Mouse (Mus musculus): ENCODE data around the gene Syt7. TPM values are rescaled to one million over a fixed set of nuclear protein-coding genes. Genes with fewer than 3 reads are reported as not detected.

The Syt7 gene
- polyA plus RNA-seq, 1 experiment from 2014 or later: 1.4 TPM

DNA sequence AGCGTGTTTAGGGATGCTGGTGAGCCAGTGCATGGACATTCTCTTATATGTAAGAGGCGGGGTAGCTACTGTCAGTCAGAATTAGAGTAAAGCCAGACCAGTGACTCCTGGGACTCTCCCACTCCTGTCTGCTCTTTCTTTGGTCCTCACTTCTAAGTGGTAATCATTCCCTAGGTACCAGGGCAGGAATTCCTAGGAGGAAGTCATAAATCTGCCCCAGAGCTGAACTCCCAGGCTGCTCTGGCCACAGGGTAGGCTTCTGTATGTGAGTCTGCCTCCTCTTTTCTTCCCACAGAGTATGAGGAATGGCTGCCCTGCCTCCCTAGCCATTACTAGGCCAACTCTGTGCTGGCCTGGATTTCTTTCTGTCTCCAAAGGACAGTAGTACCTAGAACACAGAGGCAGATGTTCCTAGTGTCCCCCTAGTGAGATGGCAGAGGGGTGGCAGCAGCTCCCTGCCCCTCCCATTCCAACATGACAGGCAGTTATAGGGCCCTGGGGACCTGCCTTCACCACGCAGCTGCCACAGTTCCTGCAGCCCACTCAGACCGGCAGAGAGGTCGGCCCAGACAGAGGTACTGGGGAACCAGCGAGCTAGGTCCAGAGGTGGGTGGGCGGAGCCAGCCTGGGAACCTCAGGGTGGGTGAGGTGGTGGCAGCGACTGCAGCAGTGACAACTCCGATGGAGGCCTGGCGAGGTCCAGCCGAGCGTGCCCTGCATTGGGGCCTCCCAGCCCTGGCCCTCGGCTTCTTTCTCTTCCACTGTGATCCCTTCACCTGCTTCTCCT, 36.8 kb downstream of the Syt7 start:
- Histone ChIP-seq H3K36me3 (ENCODE audit: control insufficient read depth, insufficient read depth, low read length) (no peaks in the 10 kb centered on the region), H3K4me1 (replicated peaks; ENCODE audit: control insufficient read depth, insufficient read depth, low read length) (peaks cover 5% of the 10 kb centered on the region; the same call in 1 of the 2 replicates), H3K27ac (ENCODE audit: low read depth, low read length) (no peak overlapping the region), H3K4me2 (no peak overlapping the region), H3K9me3 (ENCODE audit: control insufficient read depth, low read length) (no peaks in the 10 kb centered on the region), H3K27me3 (replicated peaks; ENCODE audit: control insufficient read depth, insufficient read depth, low read length) (peaks cover 44% of the 10 kb centered on the region), H3K9ac (ENCODE audit: low read depth, low read length) (no peak overlapping the region), H3K4me3 (ENCODE audit: low read depth, low read length) (no peak overlapping the region)
- WGBS: 47% methylated on average over 13 of the region's 13 CpGs
- ATAC-seq (replicated peaks; ENCODE audit: low FRiP score) (no peak), DNase-seq (ENCODE audit: low spot score) (no peak)

DNA sequence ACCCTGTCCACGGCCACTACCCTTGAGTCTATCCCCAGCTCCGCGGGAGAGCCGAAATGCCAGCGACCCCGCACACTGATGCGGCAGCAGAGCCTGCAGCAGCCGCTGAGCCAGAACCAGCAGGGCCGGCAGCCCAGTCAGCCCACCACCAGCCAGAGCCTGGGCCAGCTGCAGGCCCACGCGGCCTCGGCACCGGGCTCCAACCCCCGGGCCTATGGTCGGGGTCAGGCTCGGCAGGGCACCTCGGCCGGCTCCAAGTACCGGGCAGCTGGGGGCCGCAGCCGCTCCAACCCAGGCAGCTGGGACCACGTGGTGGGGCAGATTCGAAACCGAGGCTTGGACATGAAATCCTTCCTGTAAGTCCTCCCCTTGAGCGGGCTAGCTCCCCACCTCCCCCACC, 37.4 kb downstream of the Syt7 start:
- ATAC-seq (replicated peaks; ENCODE audit: low FRiP score): no peak
- DNase-seq (ENCODE audit: low spot score): no peak
- H3K9me3 ChIP-seq (ENCODE audit: control insufficient read depth, low read length): no peaks in the 10 kb centered on the region
- H3K27me3 ChIP-seq (replicated peaks; ENCODE audit: control insufficient read depth, insufficient read depth, low read length): peaks cover 38% of the 10 kb centered on the region
- peaks cover 6% of the 10 kb centered on the region; the same call in 1 of the 2 replicates for H3K4me1 ChIP-seq (replicated peaks; ENCODE audit: control insufficient read depth, insufficient read depth, low read length)
- H3K4me3 ChIP-seq (ENCODE audit: low read depth, low read length): no peak overlapping the region
- H3K36me3 ChIP-seq (ENCODE audit: control insufficient read depth, insufficient read depth, low read length): no peaks in the 10 kb centered on the region
- WGBS: 39% methylated on average over 25 of the region's 25 CpGs
- no peak overlapping the region for H3K4me2 ChIP-seq
- no peak overlapping the region for H3K9ac ChIP-seq (ENCODE audit: low read depth, low read length)
- no peak overlapping the region for H3K27ac ChIP-seq (ENCODE audit: low read depth, low read length)

DNA sequence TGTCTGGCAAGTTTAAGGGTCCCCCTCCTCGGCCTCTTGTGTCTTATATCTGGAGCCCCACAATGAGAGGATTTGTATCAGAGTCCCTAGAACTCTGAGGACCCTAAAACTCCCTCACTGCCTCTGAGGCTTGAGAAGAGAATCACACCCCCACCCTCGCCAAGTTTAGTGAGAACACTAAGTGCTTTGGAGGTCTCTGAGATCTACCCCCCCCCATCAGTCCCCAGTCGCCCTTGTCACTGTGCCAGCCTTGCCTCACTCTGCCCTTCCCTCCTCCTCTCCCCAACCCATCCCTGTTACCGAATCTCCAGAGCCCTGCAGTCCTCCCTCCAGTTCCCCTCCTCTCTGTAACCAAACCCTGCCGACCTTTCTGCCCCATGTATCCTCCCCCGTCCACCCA, 37.9 kb downstream of the Syt7 start:
- no peak overlapping the region for H3K27ac ChIP-seq (ENCODE audit: low read depth, low read length)
- H3K4me3 ChIP-seq (ENCODE audit: low read depth, low read length): no peak overlapping the region
- no peaks in the 10 kb centered on the region for H3K9me3 ChIP-seq (ENCODE audit: control insufficient read depth, low read length)
- peaks cover 11% of the 10 kb centered on the region; the same call in 1 of the 2 replicates for H3K4me1 ChIP-seq (replicated peaks; ENCODE audit: control insufficient read depth, insufficient read depth, low read length)
- ATAC-seq (replicated peaks; ENCODE audit: low FRiP score): no peak
- H3K9ac ChIP-seq (ENCODE audit: low read depth, low read length): no peak overlapping the region
- peaks cover 33% of the 10 kb centered on the region for H3K27me3 ChIP-seq (replicated peaks; ENCODE audit: control insufficient read depth, insufficient read depth, low read length)
- no peak for DNase-seq (ENCODE audit: low spot score)
- H3K36me3 ChIP-seq (ENCODE audit: control insufficient read depth, insufficient read depth, low read length): no peaks in the 10 kb centered on the region
- H3K4me2 ChIP-seq: no peak overlapping the region
- WGBS: 52% methylated on average over 6 of the region's 6 CpGs

DNA sequence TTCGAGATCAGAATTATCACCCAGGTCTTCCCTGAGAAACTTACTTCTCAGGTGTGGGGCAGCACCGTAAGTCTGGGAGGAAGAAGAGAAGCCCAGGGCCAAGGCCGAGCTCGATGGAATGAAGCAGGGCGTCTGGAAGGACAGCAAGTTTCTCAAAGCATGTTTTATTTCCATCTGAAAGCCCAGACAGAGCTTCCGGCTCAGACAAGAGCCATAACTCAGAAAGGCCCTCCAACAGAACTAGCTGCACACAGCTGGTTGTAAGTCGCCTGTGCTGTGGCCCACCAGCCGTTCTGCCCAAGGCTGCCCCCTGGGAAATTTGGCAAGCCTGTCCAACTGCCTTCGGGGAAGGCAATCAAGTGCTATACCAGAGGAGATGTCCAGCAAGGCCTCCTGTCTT, 38.5 kb downstream of the Syt7 start:
- Histone ChIP-seq H3K27me3 (replicated peaks; ENCODE audit: control insufficient read depth, insufficient read depth, low read length) (peaks cover 27% of the 10 kb centered on the region), H3K4me3 (ENCODE audit: low read depth, low read length) (no peak overlapping the region), H3K4me2 (no peak overlapping the region), H3K36me3 (ENCODE audit: control insufficient read depth, insufficient read depth, low read length) (no peaks in the 10 kb centered on the region), H3K4me1 (replicated peaks; ENCODE audit: control insufficient read depth, insufficient read depth, low read length) (peaks cover 11% of the 10 kb centered on the region; the same call in 1 of the 2 replicates), H3K9me3 (ENCODE audit: control insufficient read depth, low read length) (no peaks in the 10 kb centered on the region), H3K9ac (ENCODE audit: low read depth, low read length) (no peak overlapping the region), H3K27ac (ENCODE audit: low read depth, low read length) (no peak overlapping the region)
- no peak for ATAC-seq (replicated peaks; ENCODE audit: low FRiP score)
- no peak for DNase-seq (ENCODE audit: low spot score)
- WGBS: 71% methylated on average over 9 of the region's 9 CpGs

DNA sequence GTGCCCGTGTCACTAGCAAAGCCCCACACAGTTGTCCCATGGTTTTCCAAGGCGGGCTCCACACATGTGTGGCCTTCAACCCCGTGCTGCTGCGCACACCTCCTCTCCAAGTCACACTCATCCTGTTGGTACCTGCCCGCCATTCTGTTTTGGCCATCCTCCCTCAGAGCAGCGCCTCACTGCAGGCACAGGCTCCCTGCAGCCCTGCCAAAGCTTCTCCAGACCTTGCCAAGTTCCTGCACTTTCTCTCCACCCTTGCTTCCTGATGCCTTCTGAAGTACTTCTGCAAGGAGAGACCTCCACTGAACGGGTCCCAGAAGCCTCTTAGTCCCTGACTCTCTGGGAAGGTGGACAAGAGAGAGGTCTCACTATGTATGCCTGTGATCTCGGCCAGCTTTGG, 40.5 kb downstream of the Syt7 start:
- WGBS: 79% methylated on average over 8 of the region's 8 CpGs
- Histone ChIP-seq H3K9ac (ENCODE audit: low read depth, low read length) (no peak overlapping the region), H3K27me3 (replicated peaks; ENCODE audit: control insufficient read depth, insufficient read depth, low read length) (peaks cover 20% of the 10 kb centered on the region), H3K36me3 (ENCODE audit: control insufficient read depth, insufficient read depth, low read length) (no peaks in the 10 kb centered on the region), H3K27ac (ENCODE audit: low read depth, low read length) (no peak overlapping the region), H3K4me2 (no peak overlapping the region), H3K4me1 (replicated peaks; ENCODE audit: control insufficient read depth, insufficient read depth, low read length) (peaks cover 6% of the 10 kb centered on the region; the same call in 1 of the 2 replicates), H3K4me3 (ENCODE audit: low read depth, low read length) (no peak overlapping the region), H3K9me3 (ENCODE audit: control insufficient read depth, low read length) (no peaks in the 10 kb centered on the region)
- ATAC-seq (replicated peaks; ENCODE audit: low FRiP score) (no peak), DNase-seq (ENCODE audit: low spot score) (no peak)

DNA sequence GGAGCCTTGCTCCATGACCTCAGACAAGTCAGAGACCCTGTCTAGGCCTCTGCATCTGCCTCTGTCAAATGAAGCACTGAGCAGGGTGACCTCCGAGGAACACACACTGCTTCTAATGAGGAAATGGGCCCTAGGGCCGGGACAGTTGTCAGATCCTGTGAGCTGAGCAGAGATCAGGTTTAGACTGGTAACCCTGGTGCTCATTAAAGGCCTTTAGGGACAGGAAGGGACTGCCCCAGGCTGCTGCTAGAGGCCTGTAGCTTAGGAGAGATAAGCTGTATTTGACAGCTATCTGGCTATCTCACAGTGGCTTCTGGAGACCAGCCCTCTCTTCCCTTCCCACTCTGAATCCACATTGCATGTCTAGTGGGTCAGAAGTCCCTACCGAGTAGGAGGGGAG, 42.5 kb downstream of the Syt7 start:
- H3K9me3 ChIP-seq (ENCODE audit: control insufficient read depth, low read length): no peaks in the 10 kb centered on the region
- DNase-seq (ENCODE audit: low spot score): no peak
- peaks cover 6% of the 10 kb centered on the region; the same call in 1 of the 2 replicates for H3K4me1 ChIP-seq (replicated peaks; ENCODE audit: control insufficient read depth, insufficient read depth, low read length)
- no peak overlapping the region for H3K4me2 ChIP-seq
- H3K27ac ChIP-seq (ENCODE audit: low read depth, low read length): no peak overlapping the region
- peaks cover 10% of the 10 kb centered on the region for H3K27me3 ChIP-seq (replicated peaks; ENCODE audit: control insufficient read depth, insufficient read depth, low read length)
- no peak overlapping the region for H3K9ac ChIP-seq (ENCODE audit: low read depth, low read length)
- H3K36me3 ChIP-seq (ENCODE audit: control insufficient read depth, insufficient read depth, low read length): no peaks in the 10 kb centered on the region
- 7% methylated on average over 3 of the region's 3 CpGs for WGBS
- no peak overlapping the region for H3K4me3 ChIP-seq (ENCODE audit: low read depth, low read length)
- peak; percentile 81 for ATAC-seq (replicated peaks; ENCODE audit: low FRiP score)

DNA sequence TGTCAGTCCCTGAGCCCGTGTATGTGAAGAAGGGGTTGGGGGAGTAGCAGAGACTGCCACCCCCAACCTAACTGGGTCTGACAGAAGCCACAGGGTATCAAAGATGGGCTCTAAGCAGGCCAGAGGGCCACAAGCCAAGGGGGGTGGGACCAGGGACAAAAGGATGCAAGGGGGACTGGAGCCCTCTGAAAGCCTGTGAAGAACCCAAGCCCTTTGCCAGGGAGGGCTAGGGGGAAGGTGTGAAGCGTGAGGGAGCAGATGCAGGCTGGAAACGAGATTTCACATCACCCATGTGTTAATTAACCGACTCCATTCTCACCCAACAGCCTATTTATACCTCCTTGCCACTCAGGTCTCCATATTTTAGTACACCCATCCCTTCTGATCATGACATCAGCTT, 43.0 kb downstream of the Syt7 start:
- Histone ChIP-seq H3K27ac (ENCODE audit: low read depth, low read length) (no peak overlapping the region), H3K27me3 (replicated peaks; ENCODE audit: control insufficient read depth, insufficient read depth, low read length) (peaks cover 8% of the 10 kb centered on the region; the same call in 1 of the 2 replicates), H3K4me2 (no peak overlapping the region), H3K4me1 (replicated peaks; ENCODE audit: control insufficient read depth, insufficient read depth, low read length) (peaks cover 6% of the 10 kb centered on the region; the same call in 1 of the 2 replicates), H3K36me3 (ENCODE audit: control insufficient read depth, insufficient read depth, low read length) (no peaks in the 10 kb centered on the region), H3K9ac (ENCODE audit: low read depth, low read length) (no peak overlapping the region), H3K9me3 (ENCODE audit: control insufficient read depth, low read length) (no peaks in the 10 kb centered on the region), H3K4me3 (ENCODE audit: low read depth, low read length) (no peak overlapping the region)
- DNase-seq (ENCODE audit: low spot score) (no peak), ATAC-seq (replicated peaks; ENCODE audit: low FRiP score) (no peak)
- WGBS: 42% methylated on average over 4 of the region's 4 CpGs

DNA sequence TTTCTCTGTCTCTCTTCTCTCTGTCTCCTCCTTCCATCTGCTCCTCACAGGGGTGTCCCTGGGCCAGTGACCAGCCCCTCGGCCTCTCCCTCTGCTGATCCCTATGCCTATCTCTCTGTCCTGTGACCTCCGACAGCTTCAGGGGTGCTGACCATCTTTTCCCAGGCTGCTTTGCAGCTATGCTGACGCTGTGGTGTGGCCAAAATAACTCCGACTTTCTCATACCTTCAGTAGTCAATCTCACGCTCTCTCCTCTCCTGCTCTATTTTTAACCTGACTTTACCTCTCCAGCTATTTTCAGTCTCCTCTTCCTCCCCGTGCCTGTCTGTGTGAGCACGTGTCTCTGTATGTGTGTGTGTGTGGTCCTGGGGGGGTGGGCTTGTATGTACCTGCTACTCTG, 44.3 kb downstream of the Syt7 start:
- DNase-seq (ENCODE audit: low spot score) (no peak), ATAC-seq (replicated peaks; ENCODE audit: low FRiP score) (no peak)
- no peak overlapping the region for H3K4me3 ChIP-seq (ENCODE audit: low read depth, low read length)
- H3K4me1 ChIP-seq (replicated peaks; ENCODE audit: control insufficient read depth, insufficient read depth, low read length): peaks cover 6% of the 10 kb centered on the region; the same call in 1 of the 2 replicates
- H3K4me2 ChIP-seq: no peak overlapping the region
- peaks cover 11% of the 10 kb centered on the region; the same call in 1 of the 2 replicates for H3K27me3 ChIP-seq (replicated peaks; ENCODE audit: control insufficient read depth, insufficient read depth, low read length)
- 64% methylated on average over 7 of the region's 7 CpGs for WGBS
- H3K36me3 ChIP-seq (ENCODE audit: control insufficient read depth, insufficient read depth, low read length): no peaks in the 10 kb centered on the region
- H3K27ac ChIP-seq (ENCODE audit: low read depth, low read length): no peak overlapping the region
- H3K9me3 ChIP-seq (ENCODE audit: control insufficient read depth, low read length): no peaks in the 10 kb centered on the region
- no peak overlapping the region for H3K9ac ChIP-seq (ENCODE audit: low read depth, low read length)
